Mouse (Mus musculus): ENCODE measurements around the gene Gm10037. TPM values are rescaled to one million over a fixed set of nuclear protein-coding genes. Genes with fewer than 3 reads are reported as not detected.
A peak's percentile ranks its signal among the peaks of the same experiment; 100 is the strongest.
"Not testable (repeated sequence)": the region's sequence is repeated elsewhere in the genome, so short reads cannot be mapped to it uniquely, and the experiment has no call there.

Gene Gm10037
- not detected in 2 replicates for total RNA-seq (2017)

- peak; percentile 96 for ATAC-seq (replicated peaks; ENCODE audit: low read depth, poor library complexity, severe bottlenecking)
Measured at GRCm38 (mm10) chr13:67830911-67831336, at the start of gene Gm10037. Gene Gm10037, plus strand, starts transcription at chr13:67831106.

- ATAC-seq (replicated peaks; ENCODE audit: low read depth, poor library complexity, severe bottlenecking) = no peak
Measured at GRCm38 (mm10) chr13:67791921-67792455, 38.9 kb upstream of the Gm10037 start.

GRCm38 (mm10) chr13:67798618-67799017, 32.3 kb upstream of the Gm10037 start:
- no peak for ATAC-seq (replicated peaks; ENCODE audit: low read depth, poor library complexity, severe bottlenecking)

GRCm38 (mm10) chr13:67799151-67799550, 31.8 kb upstream of the Gm10037 start:
- not testable (repeated sequence) for ATAC-seq (replicated peaks; ENCODE audit: low read depth, poor library complexity, severe bottlenecking)

GRCm38 (mm10) chr13:67811651-67812210, 19.2 kb upstream of the Gm10037 start:
- ATAC-seq (replicated peaks; ENCODE audit: low read depth, poor library complexity, severe bottlenecking) = no peak

- no peak for ATAC-seq (replicated peaks; ENCODE audit: low read depth, poor library complexity, severe bottlenecking)
Measured at GRCm38 (mm10) chr13:67812961-67813709, 17.8 kb upstream of the Gm10037 start.

- peak; percentile 95 for ATAC-seq (replicated peaks; ENCODE audit: low read depth, poor library complexity, severe bottlenecking)
Measured at GRCm38 (mm10) chr13:67813710-67814660, 16.9 kb upstream of the Gm10037 start, which contains the start of gene Zfp273. Gene Zfp273, plus strand, starts transcription at chr13:67813740.

- no peak for ATAC-seq (replicated peaks; ENCODE audit: low read depth, poor library complexity, severe bottlenecking)
Measured at GRCm38 (mm10) chr13:67818636-67819035, 12.3 kb upstream of the Gm10037 start.

- ATAC-seq (replicated peaks; ENCODE audit: low read depth, poor library complexity, severe bottlenecking) = not testable (repeated sequence)
Measured at GRCm38 (mm10) chr13:67833137-67833536, 2.2 kb downstream of the Gm10037 start.

- ATAC-seq (replicated peaks; ENCODE audit: low read depth, poor library complexity, severe bottlenecking) = no peak
Measured at GRCm38 (mm10) chr13:67843775-67844118, 12.8 kb downstream of the Gm10037 start.

GRCm38 (mm10) chr13:67844119-67844852, 13.4 kb downstream of the Gm10037 start:
- peak; percentile 99 for ATAC-seq (replicated peaks; ENCODE audit: low read depth, poor library complexity, severe bottlenecking)

GRCm38 (mm10) chr13:67844853-67845194, 13.9 kb downstream of the Gm10037 start:
- ATAC-seq (replicated peaks; ENCODE audit: low read depth, poor library complexity, severe bottlenecking) = no peak

GRCm38 (mm10) chr13:67850361-67850760, 19.5 kb downstream of the Gm10037 start:
- no peak for ATAC-seq (replicated peaks; ENCODE audit: low read depth, poor library complexity, severe bottlenecking)

- ATAC-seq (replicated peaks; ENCODE audit: low read depth, poor library complexity, severe bottlenecking) = no peak
Measured at GRCm38 (mm10) chr13:67853130-67853529, 22.2 kb downstream of the Gm10037 start.

GRCm38 (mm10) chr13:67853983-67854382, 23.1 kb downstream of the Gm10037 start:
- no peak for ATAC-seq (replicated peaks; ENCODE audit: low read depth, poor library complexity, severe bottlenecking)

- no peak for ATAC-seq (replicated peaks; ENCODE audit: low read depth, poor library complexity, severe bottlenecking)
Measured at GRCm38 (mm10) chr13:67857317-67857716, 26.4 kb downstream of the Gm10037 start.

GRCm38 (mm10) chr13:67862508-67862907, 31.6 kb downstream of the Gm10037 start:
- ATAC-seq (replicated peaks; ENCODE audit: low read depth, poor library complexity, severe bottlenecking) = no peak

- no peak for ATAC-seq (replicated peaks; ENCODE audit: low read depth, poor library complexity, severe bottlenecking)
Measured at GRCm38 (mm10) chr13:67863026-67863425, 32.1 kb downstream of the Gm10037 start, which contains the start of gene BC048507. Gene BC048507, plus strand, starts transcription at chr13:67863326.

- ATAC-seq (replicated peaks; ENCODE audit: low read depth, poor library complexity, severe bottlenecking) = no peak
Measured at GRCm38 (mm10) chr13:67864764-67865350, 34.0 kb downstream of the Gm10037 start.
